Mouse (Mus musculus) hematopoietic stem cell, adult 5-6 weeks (primary cell): ENCODE measurements at regions not wholly inside any gene's neighbourhood (a gene's known extent, or its start where the extent isn't known, plus 50 kb on each side); places are given as distances from the start of the nearest gene placed in this dataset.
A peak's percentile ranks its signal among the peaks of the same experiment; 100 is the strongest.

Experiments
- ATAC-seq, 2 experiments: fragments of 125-278 bp in 1 of 2; replicated peaks in 1 of 2; 2 replicates each; pipeline ENCODE4 v1.8.0; 2016 to 2017; ENCODE audit warnings: inconsistent platforms in 2 of 2, mild to moderate bottlenecking in 2 of 2, moderate number of reproducible peaks in 2 of 2, low read depth in 1 of 2, moderate TSS enrichment in 1 of 2; ENCODE audit not compliant: low FRiP score in 2 of 2, poor library complexity in 2 of 2, severe bottlenecking in 2 of 2, insufficient read depth in 1 of 2, low TSS enrichment in 1 of 2

- ATAC-seq = no peak
Observed at GRCm38 (mm10) chr14:105503806-105504205, 245.4 kb downstream of the Ndfip2 start.

- no peak for ATAC-seq
Observed at GRCm38 (mm10) chr14:105502633-105502975, 244.2 kb downstream of the Ndfip2 start.

GRCm38 (mm10) chr14:105501792-105502632, 243.6 kb downstream of the Ndfip2 start:
- no peak for ATAC-seq

DNA sequence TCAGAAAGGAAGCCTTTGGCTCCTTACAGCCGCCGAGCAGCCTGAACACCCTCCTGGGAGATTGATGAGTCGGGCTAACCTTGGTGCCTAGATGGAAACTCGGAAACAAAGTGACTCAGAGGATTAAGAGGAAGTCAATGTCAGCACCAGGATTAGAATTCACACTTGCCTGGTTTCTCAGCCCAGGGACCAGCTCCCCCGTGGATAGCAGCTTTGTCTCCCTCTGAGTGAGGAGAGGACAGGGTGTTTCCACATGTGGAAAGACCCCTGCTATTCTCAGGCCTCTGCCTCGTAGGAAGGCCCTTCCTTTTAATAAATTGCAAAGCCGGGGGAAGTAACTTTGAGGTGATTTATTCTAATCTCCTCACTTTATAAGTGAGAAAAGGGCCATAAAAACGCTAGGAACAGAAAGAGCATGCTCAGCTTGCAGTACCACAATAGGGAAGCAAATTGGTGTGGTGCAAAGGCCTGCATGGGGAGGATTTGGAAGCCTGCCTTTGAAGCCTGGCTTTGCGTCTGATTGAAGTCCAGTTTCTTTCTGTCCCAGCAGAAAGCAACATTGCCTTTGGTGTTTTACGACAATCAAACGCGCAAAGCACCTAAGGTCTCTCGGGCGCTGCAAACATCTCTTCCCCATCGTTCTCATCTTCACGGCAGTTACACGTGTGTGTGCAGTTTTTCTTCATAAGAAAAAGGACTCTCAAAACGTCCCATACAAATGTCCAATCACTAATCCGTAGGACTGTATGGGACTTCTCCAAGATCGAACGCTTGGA, 242.8 kb downstream of the Ndfip2 start:
- ATAC-seq = 0 out of 4 replicates have a peak, but pooled peaks of 1 of the 2 experiments have one; percentile 22

GRCm38 (mm10) chr14:105499319-105499895, 241.0 kb downstream of the Ndfip2 start:
- ATAC-seq = peak; percentile 83 to 92

- no peak for ATAC-seq
Observed at GRCm38 (mm10) chr14:105498155-105498906, 240.0 kb downstream of the Ndfip2 start.

DNA sequence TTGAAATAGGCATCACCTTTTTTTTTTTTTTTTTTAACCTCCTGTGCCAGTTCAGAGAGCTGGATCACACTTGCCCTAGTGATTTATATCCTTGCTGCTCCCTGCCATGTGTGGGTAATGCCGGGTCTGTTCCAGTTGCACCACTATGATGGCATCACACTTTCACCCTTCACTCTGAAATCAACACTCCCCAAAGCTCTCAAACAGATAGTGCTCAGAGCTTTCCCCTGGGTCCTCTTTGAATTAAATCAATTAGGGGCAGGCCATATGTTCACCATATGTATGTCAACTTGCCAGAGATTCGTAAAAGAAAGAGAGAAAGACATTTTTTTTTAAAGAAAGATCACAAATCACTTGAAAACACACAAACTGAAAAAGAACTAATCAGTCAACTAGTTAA, 236.8 kb downstream of the Ndfip2 start:
- no peak for ATAC-seq

DNA sequence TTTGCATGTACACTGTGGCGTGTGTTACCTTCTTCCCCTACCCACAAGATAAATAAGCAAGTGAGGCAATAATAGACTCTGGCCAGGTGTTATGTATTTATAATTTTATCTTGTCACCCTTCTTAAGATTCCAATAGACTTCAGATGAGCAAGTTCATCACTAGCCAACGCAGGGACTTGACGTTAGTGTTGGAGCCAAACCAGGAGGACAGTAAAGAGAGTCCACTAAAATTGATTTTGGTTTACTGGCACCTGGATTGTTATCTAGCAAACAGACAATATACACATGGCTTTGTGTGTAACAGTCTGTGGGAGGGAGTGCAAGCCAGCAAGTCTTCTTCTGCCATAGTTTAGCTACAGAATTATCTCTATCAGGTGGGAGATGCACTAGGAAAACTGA, 236.0 kb downstream of the Ndfip2 start:
- no peak for ATAC-seq

- 0 out of 4 replicates have a peak, but pooled peaks of 1 of the 2 experiments have one; percentile 29 for ATAC-seq
Observed at GRCm38 (mm10) chr14:105490158-105490557, 231.8 kb downstream of the Ndfip2 start.

DNA sequence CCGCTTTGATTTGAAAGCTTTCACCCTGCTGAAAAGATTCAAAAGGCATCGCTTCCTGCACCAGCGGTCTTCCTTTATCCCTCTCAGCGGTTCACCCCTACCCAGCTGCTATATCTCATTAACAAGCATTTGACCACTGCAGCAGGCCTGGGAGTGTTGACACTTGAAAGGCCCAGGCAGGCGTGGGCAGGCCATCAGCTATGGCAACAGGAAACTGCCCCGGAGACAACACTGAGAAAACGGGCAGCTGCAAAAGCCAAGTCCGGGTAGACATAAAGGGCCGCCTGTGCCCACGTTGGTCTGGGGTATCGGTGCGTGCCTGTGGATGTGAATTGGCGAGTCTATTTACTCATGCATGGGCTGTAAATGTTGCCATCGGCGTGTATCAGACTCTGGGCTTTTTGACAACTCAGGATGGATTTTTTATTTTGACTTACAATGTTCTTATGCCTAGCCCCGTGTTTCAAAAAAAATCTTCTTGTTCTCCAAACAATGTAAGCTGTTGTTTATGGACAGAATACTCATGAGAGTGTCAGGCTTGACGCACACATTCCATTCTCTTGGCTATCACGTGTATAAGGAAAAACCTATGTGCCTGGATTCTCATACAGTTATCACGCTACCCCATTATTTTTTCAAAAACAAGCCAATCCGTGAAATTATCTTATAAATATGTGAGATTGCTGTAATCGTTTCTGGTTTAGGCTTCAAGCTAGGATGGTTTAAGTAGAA, 225.1 kb downstream of the Ndfip2 start:
- peak; percentile 38 to 42; a peak in 3 of 4 replicates for ATAC-seq

GRCm38 (mm10) chr14:105482644-105483351, 224.4 kb downstream of the Ndfip2 start:
- ATAC-seq = peak; percentile 40 to 72; a peak in 2 of 4 replicates

- ATAC-seq = peak; percentile 73 to 75
Observed at GRCm38 (mm10) chr14:105480048-105480447, 221.7 kb downstream of the Ndfip2 start.

- ATAC-seq = peak; percentile 53 to 81; a peak in 3 of 4 replicates
Observed at GRCm38 (mm10) chr14:105474991-105475553, 216.7 kb downstream of the Ndfip2 start.

DNA sequence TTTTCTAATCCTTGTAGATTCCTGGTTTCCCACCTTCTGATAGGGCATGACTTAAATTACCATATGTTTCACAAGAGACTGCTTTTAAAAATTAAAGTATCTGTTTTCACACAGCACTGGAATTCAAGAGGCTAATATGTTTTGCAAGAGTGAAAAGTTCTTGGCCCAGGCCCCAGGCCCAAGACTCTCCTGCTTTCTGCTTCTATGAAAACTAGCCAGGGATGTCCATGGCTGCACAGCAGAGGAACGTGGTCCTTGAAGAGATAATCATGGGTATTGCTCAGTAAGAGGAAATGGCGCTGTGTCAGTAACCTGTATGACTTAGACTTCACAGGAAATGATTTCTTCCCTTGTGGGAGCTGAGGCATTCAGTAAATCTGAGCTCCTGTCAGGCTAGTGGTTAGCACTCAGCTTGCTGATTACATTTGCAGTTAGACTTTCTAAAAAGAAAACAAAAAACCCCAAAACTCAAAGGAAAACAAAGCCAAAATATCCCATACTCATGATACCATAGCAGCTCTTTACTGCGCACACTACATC, 190.6 kb downstream of the Ndfip2 start:
- ATAC-seq = peak; percentile 75 to 83

DNA sequence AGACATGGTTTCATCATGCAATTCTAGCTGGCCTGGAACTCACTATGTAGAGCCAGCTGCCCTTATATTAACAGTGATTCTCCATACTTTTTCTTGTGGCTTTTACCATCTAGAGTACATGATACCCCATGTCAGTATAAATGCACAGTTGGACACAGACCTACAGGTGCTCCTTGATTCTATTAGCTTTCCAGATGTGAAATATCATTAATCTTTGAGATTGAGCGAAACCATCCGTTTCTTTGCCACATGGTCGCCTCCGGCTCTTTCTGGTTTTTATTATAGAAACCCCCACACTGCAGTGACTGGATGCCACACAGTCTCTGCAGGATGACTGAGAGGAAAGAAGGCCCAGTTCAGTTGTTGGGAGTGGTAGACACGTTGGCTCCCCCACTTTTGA, 188.7 kb downstream of the Ndfip2 start:
- ATAC-seq = no peak

DNA sequence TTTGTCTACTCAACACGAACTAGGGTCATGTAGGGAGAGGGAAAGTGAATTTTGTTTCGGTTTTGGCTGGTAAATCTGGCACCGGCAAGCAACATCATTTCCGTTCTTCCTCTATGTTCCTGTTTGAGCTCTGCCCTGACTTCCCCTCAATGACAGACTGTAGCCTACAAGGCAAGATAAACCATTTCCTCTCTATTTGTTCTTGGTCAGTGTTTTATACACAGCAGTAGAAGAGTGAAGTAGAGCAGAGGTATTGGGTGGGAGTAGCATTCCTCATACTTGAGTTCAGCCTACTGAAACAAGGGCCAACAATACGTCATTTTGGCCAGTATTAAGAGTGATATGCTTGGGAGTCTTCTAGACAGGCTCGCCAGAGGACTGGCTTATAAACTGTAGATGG, 177.0 kb downstream of the Ndfip2 start:
- ATAC-seq = peak; percentile 85 to 90
